In genomic region chr3:127457761-127458419, GRCm38 (mm10) we compare ENCODE assay signal across 11 mouse cellular contexts. TPM values are rescaled to one million over a fixed set of nuclear protein-coding genes. Genes with fewer than 3 reads are reported as not detected.
DNase-seq lines count a peak whose midpoint lies in the region; ATAC-seq and TF ChIP-seq lines count a peak whose summit lies in the region.
"Had no signal": no experiment of that assay in that cellular context is flagged by ENCODE, and none has a peak within 500 bp of the region (broad histone marks: within the 10 kb centered on the region; RNA-seq: fewer than 3 reads in every experiment).

No protein-coding gene starts in this region.

- H3K4me2 ChIP-seq in heart, embryonic 11.5 days = peak overlapping the region; percentile 45
- no peak overlapping the region for H3K4me2 ChIP-seq in midbrain, embryonic 11.5 days
- H3K4me2 ChIP-seq in intestine, embryonic 14.5 days (ENCODE audit: low read length) = no peak overlapping the region
- no peak overlapping the region for H3K4me2 ChIP-seq in stomach, postnatal 0 days (replicated peaks; ENCODE audit: low read depth)
- H3K4me2 ChIP-seq: limb, embryonic 13.5 days had no signal

- H3K4me3 ChIP-seq in heart, embryonic 11.5 days (ENCODE audit: low read depth, low read length) = no peak overlapping the region
- H3K4me3 ChIP-seq in midbrain, embryonic 11.5 days (ENCODE audit: low read depth, low read length) = no peak overlapping the region
- no peak overlapping the region for H3K4me3 ChIP-seq in midbrain, embryonic 10.5 days
- H3K4me3 ChIP-seq in intestine, embryonic 14.5 days (ENCODE audit: low read depth, low read length) = no peak overlapping the region
- H3K4me3 ChIP-seq in stomach, postnatal 0 days (ENCODE audit: low read depth, low read length) = no peak overlapping the region
- H3K4me3 ChIP-seq: limb, embryonic 13.5 days had no signal

- no peak for DNase-seq in heart, postnatal 10 days
- DNase-seq in midbrain, embryonic 11.5 days (ENCODE audit: low spot score, missing footprints) = peak; percentile 83
- no peak for DNase-seq in midbrain, embryonic 10.5 days (ENCODE audit: low spot score)
- DNase-seq in intestine, embryonic 14.5 days (ENCODE audit: low spot score) = no peak
- no peak for DNase-seq in stomach, postnatal 0 days (ENCODE audit: low spot score)
- DNase-seq in ovary, postnatal 14 days (ENCODE audit: low spot score) = no peak
- no peak for DNase-seq in right cerebral cortex, postnatal 25 days
- DNase-seq: gastrocnemius, postnatal 25 days; thymus, postnatal 25 days had no signal

- H3K27ac ChIP-seq in heart, embryonic 11.5 days (ENCODE audit: low read depth, low read length) = peak overlapping the region; percentile 41
- no peak overlapping the region for H3K27ac ChIP-seq in midbrain, embryonic 11.5 days (ENCODE audit: low read depth, low read length)
- H3K27ac ChIP-seq in midbrain, embryonic 10.5 days (replicated peaks) = no peak overlapping the region
- H3K27ac ChIP-seq in intestine, embryonic 14.5 days (ENCODE audit: low read depth) = 0 out of 2 replicates have a peak overlapping the region, but pooled peaks have one; percentile 9
- no peak overlapping the region for H3K27ac ChIP-seq in stomach, postnatal 0 days (replicated peaks)
- H3K27ac ChIP-seq: limb, embryonic 13.5 days had no signal

- peak; percentile 26 for TF ChIP-seq CTCF in stomach, postnatal 0 days (IDR thresholded peaks at IDR 0.05; ENCODE audit: low read depth)

- H3K9ac ChIP-seq in heart, embryonic 11.5 days (ENCODE audit: low read depth, low read length) = no peak overlapping the region
- H3K9ac ChIP-seq in midbrain, embryonic 11.5 days (ENCODE audit: low read length) = no peak overlapping the region
- H3K9ac ChIP-seq in intestine, embryonic 14.5 days (ENCODE audit: low read length) = no peak overlapping the region
- no peak overlapping the region for H3K9ac ChIP-seq in stomach, postnatal 0 days (ENCODE audit: low read length)
- H3K9ac ChIP-seq: limb, embryonic 13.5 days had no signal

- H3K36me3 ChIP-seq in heart, embryonic 11.5 days (ENCODE audit: control insufficient read depth, insufficient read depth, low read length) = no peaks in the 10 kb centered on the region
- H3K36me3 ChIP-seq in midbrain, embryonic 11.5 days (ENCODE audit: control insufficient read depth, insufficient read depth, low read length) = no peaks in the 10 kb centered on the region
- no peaks in the 10 kb centered on the region for H3K36me3 ChIP-seq in midbrain, embryonic 10.5 days
- no peaks in the 10 kb centered on the region for H3K36me3 ChIP-seq in intestine, embryonic 14.5 days (ENCODE audit: control insufficient read depth, insufficient read depth, low read length)
- no peaks in the 10 kb centered on the region for H3K36me3 ChIP-seq in stomach, postnatal 0 days (ENCODE audit: control insufficient read depth, insufficient read depth, low read length)
- H3K36me3 ChIP-seq: limb, embryonic 13.5 days had no signal

- no peaks in the 10 kb centered on the region for H3K9me3 ChIP-seq in heart, embryonic 11.5 days (replicated peaks; ENCODE audit: control insufficient read depth, low read length)
- H3K9me3 ChIP-seq in midbrain, embryonic 11.5 days (ENCODE audit: control insufficient read depth, low read length) = no peaks in the 10 kb centered on the region
- H3K9me3 ChIP-seq in midbrain, embryonic 10.5 days (replicated peaks) = no peaks in the 10 kb centered on the region
- no peaks in the 10 kb centered on the region for H3K9me3 ChIP-seq in intestine, embryonic 14.5 days (ENCODE audit: control insufficient read depth, low read length)
- H3K9me3 ChIP-seq in stomach, postnatal 0 days (ENCODE audit: control insufficient read depth, low read length) = no peaks in the 10 kb centered on the region
- H3K9me3 ChIP-seq: limb, embryonic 13.5 days had no signal

- intact Hi-C loops in heart, postnatal 10 days (cut with DNase I) = no loop called here

- no peak for TF ChIP-seq EP300 in stomach, postnatal 0 days (optimal IDR thresholded peaks at IDR 0.05)

- H3K27me3 ChIP-seq in heart, embryonic 11.5 days (ENCODE audit: control insufficient read depth, insufficient read depth, low read length) = no peaks in the 10 kb centered on the region
- no peaks in the 10 kb centered on the region for H3K27me3 ChIP-seq in midbrain, embryonic 11.5 days (ENCODE audit: control insufficient read depth, insufficient read depth, low read length)
- peaks cover 34% of the 10 kb centered on the region for H3K27me3 ChIP-seq in midbrain, embryonic 10.5 days (ENCODE audit: low read depth, poor library complexity, severe bottlenecking)
- H3K27me3 ChIP-seq in intestine, embryonic 14.5 days (replicated peaks; ENCODE audit: control insufficient read depth, insufficient read depth, low read length) = no peaks in the 10 kb centered on the region
- H3K27me3 ChIP-seq in stomach, postnatal 0 days (ENCODE audit: control insufficient read depth, insufficient read depth, low read length) = no peaks in the 10 kb centered on the region

- WGBS in heart, embryonic 11.5 days (ENCODE audit: insufficient replicate concordance) = 21% methylated on average over 5 of the region's 5 CpGs
- 45% methylated on average over 5 of the region's 5 CpGs for WGBS in midbrain, embryonic 11.5 days
- WGBS in midbrain, embryonic 10.5 days = 43% methylated on average over 5 of the region's 5 CpGs
- 16% methylated on average over 5 of the region's 5 CpGs for WGBS in intestine, embryonic 14.5 days
- 26% methylated on average over 5 of the region's 5 CpGs for WGBS in stomach, postnatal 0 days

- peaks cover 8% of the 10 kb centered on the region for H3K4me1 ChIP-seq in heart, embryonic 11.5 days (ENCODE audit: control insufficient read depth, insufficient read depth, low read length)
- peaks cover 2% of the 10 kb centered on the region for H3K4me1 ChIP-seq in midbrain, embryonic 11.5 days (ENCODE audit: control insufficient read depth, insufficient read depth, low read length)
- peaks cover 26% of the 10 kb centered on the region for H3K4me1 ChIP-seq in midbrain, embryonic 10.5 days
- H3K4me1 ChIP-seq in intestine, embryonic 14.5 days (replicated peaks; ENCODE audit: control insufficient read depth, insufficient read depth, low read length) = peaks cover 4% of the 10 kb centered on the region; the same call in 1 of the 2 replicates
- H3K4me1 ChIP-seq in stomach, postnatal 0 days (replicated peaks; ENCODE audit: control insufficient read depth, insufficient read depth) = no peaks in the 10 kb centered on the region
- H3K4me1 ChIP-seq: limb, embryonic 13.5 days had no signal

- ATAC-seq in heart, embryonic 11.5 days (replicated peaks; ENCODE audit: insufficient number of reproducible peaks, low FRiP score, low TSS enrichment) = 0 out of 2 replicates have a peak, but pooled peaks have one; percentile 39
- no peak for ATAC-seq in midbrain, embryonic 11.5 days (ENCODE audit: low FRiP score)
- ATAC-seq in intestine, embryonic 14.5 days (replicated peaks; ENCODE audit: low FRiP score, low TSS enrichment, low read depth) = no peak
- no peak for ATAC-seq in stomach, postnatal 0 days (ENCODE audit: low FRiP score, low TSS enrichment)

RNA-seq across cellular contexts. Expression of gene Ank2, which starts 41.3 kb away (rescaled TPM):
- 30.8 and 31.8 TPM in 2 replicates for polyA plus RNA-seq in heart, embryonic 11.5 days (2014; fragmentation: Nextera tagmentation; extraction: Ambion mirVana)
- 100 to 1,000 TPM; 289 to 290 TPM for total RNA-seq in heart, postnatal 10 days (2021)
- 66.6 and 74.5 TPM in 2 replicates for polyA plus RNA-seq in midbrain, embryonic 11.5 days (2014; fragmentation: Nextera tagmentation; extraction: Ambion mirVana)
- 40.4 and 60.8 TPM in 2 replicates for polyA plus RNA-seq in midbrain, embryonic 10.5 days (2016; fragmentation: Nextera tagmentation; extraction: Ambion mirVana)
- polyA plus RNA-seq in intestine, embryonic 14.5 days (2014; fragmentation: Nextera tagmentation; extraction: Ambion mirVana) = 37.0 and 45.6 TPM in 2 replicates
- 12.3 and 13.0 TPM in 2 replicates for polyA plus RNA-seq in stomach, postnatal 0 days (2015; fragmentation: Nextera tagmentation; extraction: Ambion mirVana)

Comparison
In these comparisons a context has a peak if more than half of its experiments do, and no peak if none do; other contexts are left out.
1. H3K27ac ChIP-seq: peak in heart, embryonic 11.5 days (single experiment) and intestine, embryonic 14.5 days (single experiment); none in midbrain, embryonic 11.5 days (single experiment), midbrain, embryonic 10.5 days (single experiment) and stomach, postnatal 0 days (single experiment).